Mouse (Mus musculus) small intestine, adult 2 months (tissue): ENCODE results near the gene Gm20388.

Source experiments
- CTCF ChIP-seq: fragments of 200-500 bp; IDR thresholded peaks from 2 replicates; pipeline ENCODE4 v1.5.1; 2012; ENCODE audit warnings: low read depth, mild to moderate bottlenecking, control low read depth, inconsistent platforms, low read length, moderate library complexity, mixed read lengths; ENCODE audit not compliant: insufficient replicate concordance, insufficient read length; ENCODE audit errors: extremely low read depth
- POLR2A ChIP-seq: fragments of 200-500 bp; IDR thresholded peaks from 2 replicates; pipeline ENCODE4 v1.6.1; 2012; ENCODE audit warnings: low read depth, mild to moderate bottlenecking, control low read depth, inconsistent platforms, low read length, moderate library complexity

- no peak for TF ChIP-seq CTCF
- no peak for TF ChIP-seq POLR2A
Measured at GRCm38 (mm10) chr8:123854733-123855475, 3944.3 kb downstream of the Gm20388 start.
